Mouse (Mus musculus) MEL (cell line): ENCODE results near the gene Spata45. TPM values are rescaled to one million over a fixed set of nuclear protein-coding genes. Genes with fewer than 3 reads are reported as not detected.

ENCODE experiments used
- DNase-seq: peaks from one replicate; pipeline ENCODE4 v3.0.0; 2011; ENCODE audit warnings: low read depth, low spot score
- H3K27ac ChIP-seq: 2 replicates; pipeline ENCODE4 v1.5.1; 2012; ENCODE audit warnings: low read depth, mild to moderate bottlenecking, control low read depth, low read length, moderate library complexity; ENCODE audit not compliant: control insufficient read depth
- H3K27me3 ChIP-seq, 2 experiments: fragments of 150-350 bp in 1 of 2; sonication (generic) in 1 of 2; 2 replicates each; pipeline ENCODE4 v1.6.1; 2012; ENCODE audit warnings: low read length in 2 of 2, mild to moderate bottlenecking in 2 of 2, improper control_type of control experiment in 1 of 2, moderate library complexity in 1 of 2; ENCODE audit not compliant: insufficient read depth in 2 of 2, control insufficient read depth in 1 of 2
- H3K36me3 ChIP-seq, 2 experiments: 2 replicates each; pipeline ENCODE4 v1.6.1; 2012 to 2014; ENCODE audit warnings: low read length in 2 of 2, improper control_type of control experiment in 1 of 2, inconsistent platforms in 1 of 2, mild to moderate bottlenecking in 1 of 2; ENCODE audit not compliant: insufficient read depth in 2 of 2, control insufficient read depth in 1 of 2
- H3K4me1 ChIP-seq, 2 experiments: fragments of 150-350 bp in 1 of 2; sonication (generic) in 1 of 2; 2 replicates each; pipeline ENCODE4 v1.6.1; 2012; ENCODE audit warnings: low read length in 2 of 2, improper control_type of control experiment in 1 of 2, mild to moderate bottlenecking in 1 of 2; ENCODE audit not compliant: insufficient read depth in 2 of 2, control insufficient read depth in 1 of 2
- H3K4me3 ChIP-seq, 2 experiments: fragments of 150-350 bp in 1 of 2; sonication (generic) in 1 of 2; 2 replicates each; pipeline ENCODE4 v1.5.1; 2012; ENCODE audit warnings: low read depth in 2 of 2, low read length in 2 of 2, mild to moderate bottlenecking in 2 of 2, moderate library complexity in 2 of 2, control low read depth in 1 of 2, improper control_type of control experiment in 1 of 2; ENCODE audit not compliant: control insufficient read depth in 1 of 2, insufficient read depth in 1 of 2
- H3K79me2 ChIP-seq: 2 replicates; pipeline ENCODE4 v1.6.1; 2012; ENCODE audit warnings: mild to moderate bottlenecking, low read length, moderate library complexity; ENCODE audit not compliant: control insufficient read depth, poor library complexity, insufficient read depth
- H3K9ac ChIP-seq: 2 replicates; pipeline ENCODE4 v1.6.1; 2012; ENCODE audit warnings: low read depth, mild to moderate bottlenecking, control low read depth, low read length, moderate library complexity; ENCODE audit not compliant: control insufficient read depth, poor library complexity, severe bottlenecking
- H3K9me3 ChIP-seq: fragments of 150-350 bp; sonication (generic); replicated peaks from 2 replicates; pipeline ENCODE4 v1.6.1; 2012; ENCODE audit warnings: mild to moderate bottlenecking, low read length, improper control_type of control experiment, moderate library complexity; ENCODE audit not compliant: insufficient read depth
- BHLHE40 ChIP-seq: IDR thresholded peaks from 2 replicates; pipeline ENCODE4 v1.6.1; 2012; ENCODE audit warnings: low read depth, mild to moderate bottlenecking, inconsistent platforms, low read length, improper control_type of control experiment, borderline replicate concordance
- CHD1 ChIP-seq: IDR thresholded peaks from 2 replicates; pipeline ENCODE4 v1.6.1; 2012; ENCODE audit warnings: low read depth, mild to moderate bottlenecking, inconsistent platforms, low read length, improper control_type of control experiment
- CHD2 ChIP-seq: IDR thresholded peaks from 2 replicates; pipeline ENCODE4 v1.6.1; 2011; ENCODE audit warnings: low read length, improper control_type of control experiment
- CTCF ChIP-seq, 3 experiments: IDR thresholded peaks in 2 of 3; conservative IDR thresholded peaks in 1 of 3; 2 replicates each; pipeline ENCODE4 v1.5.1; 2011 to 2012; ENCODE audit warnings: low read length in 3 of 3, low read depth in 2 of 3, mild to moderate bottlenecking in 2 of 3, improper control_type of control experiment in 1 of 3, inconsistent platforms in 1 of 3, mixed read lengths in 1 of 3, moderate library complexity in 1 of 3; ENCODE audit not compliant: control insufficient read depth in 1 of 3, insufficient read depth in 1 of 3, poor library complexity in 1 of 3, severe bottlenecking in 1 of 3
- E2F4 ChIP-seq: IDR thresholded peaks from 2 replicates; pipeline ENCODE4 v1.6.1; 2011; ENCODE audit warnings: low read depth, low read length, improper control_type of control experiment, borderline replicate concordance
- ELF1 ChIP-seq: IDR thresholded peaks from 2 replicates; pipeline ENCODE4 v1.6.1; 2014; ENCODE audit warnings: low read depth, mild to moderate bottlenecking, inconsistent platforms, low read length, improper control_type of control experiment, moderate library complexity
- EP300 ChIP-seq, 2 experiments: IDR thresholded peaks; 2 replicates each; pipeline ENCODE4 v1.6.1; 2011; ENCODE audit warnings: improper control_type of control experiment in 2 of 2, low read length in 2 of 2, low read depth in 1 of 2, mild to moderate bottlenecking in 1 of 2
- ETS1 ChIP-seq: IDR thresholded peaks from 2 replicates; pipeline ENCODE4 v1.6.1; 2012; ENCODE audit warnings: low read depth, mild to moderate bottlenecking, inconsistent platforms, low read length, improper control_type of control experiment, moderate library complexity
- HCFC1 ChIP-seq: IDR thresholded peaks from 2 replicates; pipeline ENCODE4 v1.6.1; 2012; ENCODE audit warnings: low read depth, mild to moderate bottlenecking, inconsistent platforms, low read length, improper control_type of control experiment, moderate library complexity
- JUND ChIP-seq: IDR thresholded peaks from 2 replicates; pipeline ENCODE4 v1.6.1; 2011; ENCODE audit warnings: low read depth, mild to moderate bottlenecking, improper control_type of control experiment, low read length
- KAT2A ChIP-seq: conservative IDR thresholded peaks from 2 replicates; pipeline ENCODE4 v1.6.1; 2012; ENCODE audit warnings: low read depth, low read length, improper control_type of control experiment, inconsistent platforms
- MAFK ChIP-seq: IDR thresholded peaks from 2 replicates; pipeline ENCODE4 v1.6.1; 2011; ENCODE audit warnings: low read depth, mild to moderate bottlenecking, low read length, improper control_type of control experiment, borderline replicate concordance
- MAX ChIP-seq: IDR thresholded peaks from 2 replicates; pipeline ENCODE4 v1.6.1; 2011; ENCODE audit warnings: low read length, improper control_type of control experiment
- MEF2A ChIP-seq: IDR thresholded peaks from 2 replicates; pipeline ENCODE4 v1.6.1; 2014; ENCODE audit warnings: low read depth, mild to moderate bottlenecking, inconsistent platforms, low read length, improper control_type of control experiment; ENCODE audit not compliant: poor library complexity, insufficient replicate concordance, severe bottlenecking; ENCODE audit errors: extremely low read depth
- MXI1 ChIP-seq: IDR thresholded peaks from 2 replicates; pipeline ENCODE4 v1.6.1; 2011; ENCODE audit warnings: mild to moderate bottlenecking, low read depth, low read length, improper control_type of control experiment
- MYB ChIP-seq: IDR thresholded peaks from 2 replicates; pipeline ENCODE4 v1.6.1; 2011; ENCODE audit warnings: mild to moderate bottlenecking, low read depth, low read length, improper control_type of control experiment
- MYC ChIP-seq: IDR thresholded peaks from 2 replicates; pipeline ENCODE4 v1.6.1; 2011; ENCODE audit warnings: low read depth, mild to moderate bottlenecking, low read length, improper control_type of control experiment, moderate library complexity
- NELFE ChIP-seq: IDR thresholded peaks from 2 replicates; pipeline ENCODE4 v1.6.1; 2011; ENCODE audit warnings: low read depth, low read length, improper control_type of control experiment
- NRF1 ChIP-seq: IDR thresholded peaks from 2 replicates; pipeline ENCODE4 v1.6.1; 2014; ENCODE audit warnings: low read depth, mild to moderate bottlenecking, inconsistent platforms, low read length, improper control_type of control experiment, moderate library complexity; ENCODE audit not compliant: poor library complexity, insufficient read depth, severe bottlenecking
- POLR2A ChIP-seq, 2 experiments: IDR thresholded peaks; 2 replicates each; pipeline ENCODE4 v1.6.1; 2011 to 2012; ENCODE audit warnings: low read length in 2 of 2, mild to moderate bottlenecking in 2 of 2, control low read depth in 1 of 2, improper control_type of control experiment in 1 of 2, low read depth in 1 of 2, moderate library complexity in 1 of 2; ENCODE audit not compliant: control insufficient read depth in 1 of 2, insufficient read depth in 1 of 2, poor library complexity in 1 of 2
- POLR2AphosphoS2 ChIP-seq: IDR thresholded peaks from 2 replicates; pipeline ENCODE4 v1.6.1; 2011; ENCODE audit warnings: low read length, improper control_type of control experiment
- POLR2AphosphoS5 ChIP-seq: IDR thresholded peaks from 2 replicates; pipeline ENCODE4 v1.6.1; 2012; ENCODE audit warnings: low read depth, borderline replicate concordance, mild to moderate bottlenecking, inconsistent platforms, low read length, moderate library complexity, mixed read lengths
- RAD21 ChIP-seq: IDR thresholded peaks from 2 replicates; pipeline ENCODE4 v1.6.1; 2011; ENCODE audit warnings: mild to moderate bottlenecking, low read depth, low read length, improper control_type of control experiment
- RCOR1 ChIP-seq: IDR thresholded peaks from 2 replicates; pipeline ENCODE4 v1.6.1; 2012; ENCODE audit warnings: low read depth, mild to moderate bottlenecking, inconsistent platforms, low read length, improper control_type of control experiment
- SIN3A ChIP-seq: IDR thresholded peaks from 2 replicates; pipeline ENCODE4 v1.6.1; 2012; ENCODE audit warnings: low read length, improper control_type of control experiment, inconsistent platforms
- SMC3 ChIP-seq: IDR thresholded peaks from 2 replicates; pipeline ENCODE4 v1.6.1; 2011; ENCODE audit warnings: low read depth, low read length, improper control_type of control experiment
- TBP ChIP-seq: IDR thresholded peaks from 2 replicates; pipeline ENCODE4 v1.8.0; 2011; ENCODE audit warnings: low read depth, low read length, improper control_type of control experiment
- TCF12 ChIP-seq: IDR thresholded peaks from 2 replicates; pipeline ENCODE4 v1.6.1; 2014; ENCODE audit warnings: low read depth, mild to moderate bottlenecking, inconsistent platforms, low read length, improper control_type of control experiment, moderate library complexity
- UBTF ChIP-seq: IDR thresholded peaks from 2 replicates; pipeline ENCODE4 v1.6.1; 2012; ENCODE audit warnings: low read depth, mild to moderate bottlenecking, inconsistent platforms, low read length, improper control_type of control experiment, moderate library complexity, borderline replicate concordance; ENCODE audit not compliant: insufficient read depth
- USF1 ChIP-seq: IDR thresholded peaks from 2 replicates; pipeline ENCODE4 v1.6.1; 2014; ENCODE audit warnings: low read depth, mild to moderate bottlenecking, inconsistent platforms, low read length, improper control_type of control experiment, moderate library complexity
- USF2 ChIP-seq, 2 experiments: IDR thresholded peaks; 2 replicates each; pipeline ENCODE4 v1.6.1; 2011 to 2012; ENCODE audit warnings: improper control_type of control experiment in 2 of 2, low read length in 2 of 2, borderline replicate concordance in 1 of 2, inconsistent platforms in 1 of 2, low read depth in 1 of 2, mild to moderate bottlenecking in 1 of 2; ENCODE audit not compliant: insufficient read depth in 1 of 2
- ZC3H11A ChIP-seq: IDR thresholded peaks from 2 replicates; pipeline ENCODE4 v1.6.1; 2012; ENCODE audit warnings: low read depth, mild to moderate bottlenecking, inconsistent platforms, low read length, improper control_type of control experiment
- ZKSCAN1 ChIP-seq: IDR thresholded peaks from 2 replicates; pipeline ENCODE4 v1.6.1; 2012; ENCODE audit warnings: low read depth, mild to moderate bottlenecking, inconsistent platforms, low read length, improper control_type of control experiment, moderate library complexity
- ZMIZ1 ChIP-seq: IDR thresholded peaks from 2 replicates; pipeline ENCODE4 v1.6.1; 2012; ENCODE audit warnings: low read depth, mild to moderate bottlenecking, inconsistent platforms, low read length, improper control_type of control experiment, moderate library complexity
- ZNF384 ChIP-seq: IDR thresholded peaks from 2 replicates; pipeline ENCODE4 v1.6.1; 2012; ENCODE audit warnings: low read depth, mild to moderate bottlenecking, inconsistent platforms, low read length, improper control_type of control experiment
- polyA plus RNA-seq, 2 experiments: library from polyadenylated mRNA; stranded (reverse) in 1 of 2; unstranded in 1 of 2; fragments of >175 nt in 1 of 2; fragments of >200 nt in 1 of 2; gene quantifications; 2 replicates each; pipeline versions ENCODE4 v1.2.1 to v1.2.4; 2012; ENCODE audit warnings: low replicate concordance in 2 of 2, low read depth in 1 of 2; ENCODE audit not compliant: insufficient read length in 2 of 2, insufficient read depth in 1 of 2, missing spikeins in 1 of 2
- total RNA-seq: library from RNA; depleted of rRNA; stranded (reverse); fragments of 300-350 nt; gene quantifications from 2 replicates; pipeline ENCODE4 v1.2.3, GENCODE M21; 2012

Gene Spata45
- total and polyA plus RNA-seq, 3 experiments, result 0.75 TPM; not detected in 2

DNA sequence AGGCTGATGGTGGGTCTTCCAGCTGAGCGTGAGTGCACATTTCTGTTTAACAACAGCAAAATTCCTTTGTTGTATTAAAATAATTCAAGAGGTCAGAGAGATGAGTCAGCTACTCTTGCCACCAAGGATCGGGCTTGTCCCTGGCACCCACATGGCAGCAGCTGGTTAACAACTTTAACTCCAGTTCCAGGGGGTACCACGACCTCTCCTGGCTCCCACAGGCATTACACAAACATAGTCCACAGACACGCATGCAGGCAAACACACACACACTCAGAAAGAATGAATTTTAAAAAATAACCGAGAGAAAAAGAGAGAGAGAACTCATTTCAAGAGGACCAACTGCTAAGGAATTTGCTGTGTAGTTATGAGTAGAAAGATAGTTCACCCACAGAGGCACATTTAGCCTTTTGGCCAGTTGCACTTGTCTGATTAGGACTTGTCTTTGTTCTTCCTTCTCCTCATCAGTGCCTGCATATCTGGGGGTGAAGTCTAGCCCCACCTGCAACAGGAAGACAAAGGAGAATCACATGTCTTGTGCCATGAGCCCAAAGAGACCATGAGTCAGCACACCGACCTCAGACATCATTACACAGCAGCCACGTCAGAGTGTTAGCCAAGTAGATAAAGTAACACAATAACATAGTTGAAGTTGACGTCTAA is 18.6 kb downstream of the Spata45 start:
- H3K4me1 ChIP-seq, result peaks cover 13% of the 10 kb centered on the region in 2 experiments
- H3K27me3 ChIP-seq, result no peaks in the 10 kb centered on the region
- H3K9me3 ChIP-seq, result no peaks in the 10 kb centered on the region
- peaks cover 0 to 18% of the 10 kb centered on the region in 2 experiments; a peak in 2 of 4 replicates for H3K36me3 ChIP-seq
- peak; percentile 96 for DNase-seq
- H3K79me2 ChIP-seq, result no peaks in the 10 kb centered on the region
- peak overlapping the region; percentile 63 for H3K9ac ChIP-seq
- peak overlapping the region; percentile 96 for H3K27ac ChIP-seq
- peak overlapping the region; percentile 35 to 48 for H3K4me3 ChIP-seq
- TF ChIP-seq ZC3H11A (peak; percentile 30), E2F4 (no peak), MXI1 (peak; percentile 98), ZKSCAN1 (no peak), KAT2A (no peak; the same call in 1 of the 2 replicates), BHLHE40 (no peak; the same call in 1 of the 2 replicates), CHD1 (no peak), TCF12 (peak; percentile 88), MAFK (peak; percentile 79; the same call in 1 of the 2 replicates), ETS1 (peak; percentile 98), POLR2AphosphoS5 (no peak), NRF1 (no peak), POLR2AphosphoS2 (no peak; the same call in 1 of the 2 replicates), USF2 (IDR thresholded peaks at IDR 0.05; ENCODE audit: borderline replicate concordance in 1 of 2, insufficient read depth in 1 of 2, low read depth in 1 of 2, low read length in 2 of 2) (no peak), EP300 (IDR thresholded peaks at IDR 0.05; ENCODE audit: low read depth in 1 of 2, low read length in 2 of 2) (peak; percentile 83 to 92), UBTF (no peak), TBP (peak; percentile 86), CHD2 (no peak), SIN3A (peak; percentile 94), CTCF (IDR thresholded peaks at IDR 0.05 in 2 of 3, conservative IDR thresholded peaks at IDR 0.05 in 1 of 3; ENCODE audit: control insufficient read depth in 1 of 3, insufficient read depth in 1 of 3, low read depth in 2 of 3, low read length in 3 of 3, poor library complexity in 1 of 3, severe bottlenecking in 1 of 3) (peak; percentile 54 to 65 (median 64)), HCFC1 (peak; percentile 38; the same call in 1 of the 2 replicates), RAD21 (peak; percentile 51), MYB (no peak), POLR2A (IDR thresholded peaks at IDR 0.05; ENCODE audit: control insufficient read depth in 1 of 2, insufficient read depth in 1 of 2, low read depth in 1 of 2, low read length in 2 of 2, poor library complexity in 1 of 2) (peak in 1 of 2 experiments; percentile 67; a peak in 2 of 4 replicates), ZNF384 (no peak), ELF1 (peak; percentile 8; the same call in 1 of the 2 replicates), MEF2A (peak; percentile 38; the same call in 1 of the 2 replicates), NELFE (peak; percentile 58), SMC3 (peak; percentile 48), MYC (peak; percentile 96), RCOR1 (0 out of 2 replicates have a peak, but pooled peaks have one; percentile 31), ZMIZ1 (no peak; the same call in 1 of the 2 replicates), JUND (0 out of 2 replicates have a peak, but pooled peaks have one; percentile 31), MAX (peak; percentile 87), USF1 (peak; percentile 83)
